Mouse (Mus musculus): ENCODE data around the gene Krt19. TPM values are rescaled to one million over a fixed set of nuclear protein-coding genes. Genes with fewer than 3 reads are reported as not detected.

The Krt19 gene
- 0.46 and 0.51 TPM in 2 replicates for polyA plus RNA-seq (2014; fragmentation: Nextera tagmentation; extraction: Ambion mirVana)

DNA sequence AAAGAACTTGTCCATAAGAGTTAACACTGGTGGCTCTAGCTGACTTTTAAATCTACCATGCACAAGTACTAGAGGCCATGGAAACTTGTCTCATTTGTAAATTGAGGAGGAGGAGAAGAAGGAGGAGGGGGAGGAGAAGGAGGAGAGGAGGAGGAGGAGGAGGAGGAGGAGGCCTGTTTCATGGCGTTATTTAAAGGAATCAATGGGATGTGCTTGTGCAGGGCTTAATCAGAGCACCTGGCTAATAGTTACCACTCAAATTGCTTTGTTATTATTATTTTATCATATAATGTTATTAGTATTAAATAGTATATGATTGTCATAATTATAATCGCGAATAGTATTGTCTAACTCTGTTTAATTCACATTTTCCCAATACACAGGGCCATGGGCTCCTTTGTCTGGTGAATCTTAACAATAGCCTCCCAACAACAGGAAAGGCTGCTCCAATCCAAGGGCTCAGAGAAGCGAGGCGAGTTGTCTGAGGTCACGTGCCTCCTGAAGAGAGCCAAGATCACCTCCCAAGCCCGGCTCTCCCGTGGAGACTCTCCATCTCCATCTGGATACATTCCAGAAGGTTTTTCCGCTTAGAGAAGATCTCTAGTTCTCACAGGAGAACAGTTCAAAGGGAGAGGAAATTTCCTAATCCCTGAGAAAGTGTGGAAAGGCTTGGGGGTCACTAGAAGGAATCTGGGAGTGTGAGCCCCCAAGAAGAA is at the start of gene Krt19:
Gene Krt19, minus strand, starts transcription at position 51 of the 716 bp plus-strand sequence.
- no peak for ATAC-seq (ENCODE audit: low read depth)
- no peak within 1 kb of the TSS for H3K9ac ChIP-seq (replicated peaks; ENCODE audit: low read depth, low read length)
- no peaks in the 10 kb centered on the region for H3K9me3 ChIP-seq (ENCODE audit: control insufficient read depth, low read length)
- H3K4me3 ChIP-seq (ENCODE audit: low read depth, low read length), result no peak within 1 kb of the TSS
- 33% methylated on average over 9 of the region's 9 CpGs for WGBS
- no peak within 1 kb of the TSS for H3K4me2 ChIP-seq (ENCODE audit: low read depth, low read length)
- H3K4me1 ChIP-seq (ENCODE audit: control insufficient read depth, insufficient read depth, low read length), result no peaks in the 10 kb centered on the region
- peaks cover 22% of the 10 kb centered on the region for H3K27me3 ChIP-seq (ENCODE audit: control insufficient read depth, insufficient read depth, low read length)
- no peak within 1 kb of the TSS for H3K27ac ChIP-seq (ENCODE audit: low read depth, low read length)
- H3K36me3 ChIP-seq (ENCODE audit: control insufficient read depth, insufficient read depth, low read length), result no peaks in the 10 kb centered on the region

- Histone ChIP-seq H3K4me2 (ENCODE audit: low read depth, low read length) (no peak within 1 kb of the TSS), H3K36me3 (ENCODE audit: control insufficient read depth, insufficient read depth, low read length) (no peaks in the 10 kb centered on the region), H3K27me3 (ENCODE audit: control insufficient read depth, insufficient read depth, low read length) (no peaks in the 10 kb centered on the region), H3K4me1 (ENCODE audit: control insufficient read depth, insufficient read depth, low read length) (no peaks in the 10 kb centered on the region), H3K9me3 (ENCODE audit: control insufficient read depth, low read length) (no peaks in the 10 kb centered on the region), H3K27ac (ENCODE audit: low read depth, low read length) (no peak within 1 kb of the TSS), H3K9ac (replicated peaks; ENCODE audit: low read depth, low read length) (no peak within 1 kb of the TSS), H3K4me3 (ENCODE audit: low read depth, low read length) (no peak within 1 kb of the TSS)
- WGBS, result 43% methylated on average over 9 of the region's 9 CpGs
- ATAC-seq (ENCODE audit: low read depth), result no peak
These were observed 44.5 kb upstream of the Krt19 start, which contains the start of gene Krt9 for GRCm38 (mm10) chr11:100192992-100193391. Krt9 (minus strand) TSS chr11:100193246.

DNA sequence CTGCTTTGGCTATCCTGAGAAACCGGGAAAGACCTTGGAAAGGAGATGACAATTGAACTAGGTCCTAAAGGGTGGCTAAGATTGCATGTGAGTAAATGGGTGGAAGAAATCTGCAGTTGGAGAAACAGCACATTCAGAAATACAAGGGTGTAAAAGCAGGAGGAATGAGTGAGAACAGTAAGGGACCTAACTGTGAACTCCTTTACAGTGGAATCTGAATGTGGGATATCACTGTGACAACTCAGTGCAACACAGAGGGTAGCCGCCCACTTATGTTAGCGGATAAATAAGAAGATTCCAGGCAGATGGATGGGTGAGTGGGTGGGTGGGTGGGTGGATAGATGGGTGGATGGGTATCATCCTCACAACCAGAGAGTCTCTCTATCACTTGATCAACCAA is 43.4 kb upstream of the Krt19 start:
- ATAC-seq (ENCODE audit: low read depth), result no peak
- Histone ChIP-seq H3K27ac (ENCODE audit: low read depth, low read length) (no peak overlapping the region), H3K9ac (replicated peaks; ENCODE audit: low read depth, low read length) (no peak overlapping the region), H3K4me1 (ENCODE audit: control insufficient read depth, insufficient read depth, low read length) (no peaks in the 10 kb centered on the region), H3K4me2 (ENCODE audit: low read depth, low read length) (no peak overlapping the region), H3K9me3 (ENCODE audit: control insufficient read depth, low read length) (no peaks in the 10 kb centered on the region), H3K4me3 (ENCODE audit: low read depth, low read length) (no peak overlapping the region), H3K27me3 (ENCODE audit: control insufficient read depth, insufficient read depth, low read length) (no peaks in the 10 kb centered on the region), H3K36me3 (ENCODE audit: control insufficient read depth, insufficient read depth, low read length) (no peaks in the 10 kb centered on the region)
- WGBS, result 98% methylated on average over 3 of the region's 3 CpGs

GRCm38 (mm10) chr11:100186736-100187135 is 38.3 kb upstream of the Krt19 start:
- Histone ChIP-seq H3K4me3 (ENCODE audit: low read depth, low read length) (no peak overlapping the region), H3K27me3 (ENCODE audit: control insufficient read depth, insufficient read depth, low read length) (no peaks in the 10 kb centered on the region), H3K4me2 (ENCODE audit: low read depth, low read length) (no peak overlapping the region), H3K9ac (replicated peaks; ENCODE audit: low read depth, low read length) (no peak overlapping the region), H3K36me3 (ENCODE audit: control insufficient read depth, insufficient read depth, low read length) (no peaks in the 10 kb centered on the region), H3K27ac (ENCODE audit: low read depth, low read length) (no peak overlapping the region), H3K4me1 (ENCODE audit: control insufficient read depth, insufficient read depth, low read length) (no peaks in the 10 kb centered on the region), H3K9me3 (ENCODE audit: control insufficient read depth, low read length) (no peaks in the 10 kb centered on the region)
- WGBS, result 85% methylated on average over 8 of the region's 8 CpGs
- ATAC-seq (ENCODE audit: low read depth), result no peak

DNA sequence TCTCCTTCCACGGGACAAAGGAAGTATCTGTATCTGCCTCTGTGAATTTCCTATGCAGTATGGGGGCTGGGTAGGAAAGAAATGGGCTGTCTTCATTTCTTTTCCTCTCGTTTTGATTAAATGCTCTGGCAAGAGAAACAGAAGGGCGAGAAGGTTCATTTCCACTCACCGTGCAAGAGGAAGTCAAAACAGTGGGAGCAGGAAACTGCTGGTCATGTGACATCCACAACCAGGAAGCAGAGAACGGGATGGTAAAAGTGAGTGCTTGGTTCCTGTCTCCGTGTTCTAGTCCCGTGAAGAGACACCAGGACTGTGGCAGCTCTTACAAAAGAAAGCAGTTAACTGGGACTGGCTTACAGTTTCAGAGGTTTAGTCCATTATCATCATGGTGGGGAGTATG is 33.3 kb upstream of the Krt19 start:
- WGBS, result 77% methylated on average over 7 of the region's 7 CpGs
- no peak overlapping the region for H3K9ac ChIP-seq (replicated peaks; ENCODE audit: low read depth, low read length)
- H3K27ac ChIP-seq (ENCODE audit: low read depth, low read length), result no peak overlapping the region
- no peak overlapping the region for H3K4me2 ChIP-seq (ENCODE audit: low read depth, low read length)
- no peaks in the 10 kb centered on the region for H3K36me3 ChIP-seq (ENCODE audit: control insufficient read depth, insufficient read depth, low read length)
- H3K4me1 ChIP-seq (ENCODE audit: control insufficient read depth, insufficient read depth, low read length), result no peaks in the 10 kb centered on the region
- no peak for ATAC-seq (ENCODE audit: low read depth)
- no peak overlapping the region for H3K4me3 ChIP-seq (ENCODE audit: low read depth, low read length)
- H3K9me3 ChIP-seq (ENCODE audit: control insufficient read depth, low read length), result no peaks in the 10 kb centered on the region
- H3K27me3 ChIP-seq (ENCODE audit: control insufficient read depth, insufficient read depth, low read length), result no peaks in the 10 kb centered on the region

DNA sequence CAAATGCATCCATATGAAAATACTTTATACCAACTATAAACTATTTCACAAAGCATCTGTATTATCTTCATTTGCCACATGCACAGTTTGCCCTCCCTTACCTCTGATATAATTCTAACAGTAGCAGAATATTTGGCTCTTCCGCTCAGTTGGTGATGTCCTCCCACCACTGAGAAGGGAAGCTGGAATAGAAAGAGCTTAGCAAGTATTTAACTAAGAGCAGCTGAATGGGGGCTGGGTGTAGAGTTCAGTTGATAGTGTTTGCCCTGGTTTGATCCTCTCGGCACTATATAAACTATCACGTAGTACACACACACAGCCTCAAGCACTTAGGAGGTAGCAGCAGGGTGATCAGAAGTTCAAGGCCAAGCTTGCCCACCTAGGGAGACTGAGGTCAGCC is 30.8 kb upstream of the Krt19 start:
- H3K27ac ChIP-seq (ENCODE audit: low read depth, low read length), result no peak overlapping the region
- H3K9ac ChIP-seq (replicated peaks; ENCODE audit: low read depth, low read length), result no peak overlapping the region
- no peaks in the 10 kb centered on the region for H3K4me1 ChIP-seq (ENCODE audit: control insufficient read depth, insufficient read depth, low read length)
- H3K36me3 ChIP-seq (ENCODE audit: control insufficient read depth, insufficient read depth, low read length), result no peaks in the 10 kb centered on the region
- H3K4me3 ChIP-seq (ENCODE audit: low read depth, low read length), result no peak overlapping the region
- no peaks in the 10 kb centered on the region for H3K9me3 ChIP-seq (ENCODE audit: control insufficient read depth, low read length)
- ATAC-seq (ENCODE audit: low read depth), result no peak
- no peak overlapping the region for H3K4me2 ChIP-seq (ENCODE audit: low read depth, low read length)
- WGBS, result 82% methylated on average over 3 of the region's 3 CpGs
- no peaks in the 10 kb centered on the region for H3K27me3 ChIP-seq (ENCODE audit: control insufficient read depth, insufficient read depth, low read length)

GRCm38 (mm10) chr11:100178307-100178706 is 29.8 kb upstream of the Krt19 start:
- no peak overlapping the region for H3K4me2 ChIP-seq (ENCODE audit: low read depth, low read length)
- no peaks in the 10 kb centered on the region for H3K36me3 ChIP-seq (ENCODE audit: control insufficient read depth, insufficient read depth, low read length)
- H3K9ac ChIP-seq (replicated peaks; ENCODE audit: low read depth, low read length), result no peak overlapping the region
- H3K4me3 ChIP-seq (ENCODE audit: low read depth, low read length), result no peak overlapping the region
- no peaks in the 10 kb centered on the region for H3K9me3 ChIP-seq (ENCODE audit: control insufficient read depth, low read length)
- no peaks in the 10 kb centered on the region for H3K27me3 ChIP-seq (ENCODE audit: control insufficient read depth, insufficient read depth, low read length)
- H3K27ac ChIP-seq (ENCODE audit: low read depth, low read length), result no peak overlapping the region
- no peaks in the 10 kb centered on the region for H3K4me1 ChIP-seq (ENCODE audit: control insufficient read depth, insufficient read depth, low read length)
- ATAC-seq (ENCODE audit: low read depth), result no peak
- WGBS, result 76% methylated on average over 5 of the region's 5 CpGs

- Histone ChIP-seq H3K9ac (replicated peaks; ENCODE audit: low read depth, low read length) (no peak overlapping the region), H3K4me1 (ENCODE audit: control insufficient read depth, insufficient read depth, low read length) (no peaks in the 10 kb centered on the region), H3K27ac (ENCODE audit: low read depth, low read length) (no peak overlapping the region), H3K4me3 (ENCODE audit: low read depth, low read length) (no peak overlapping the region), H3K9me3 (ENCODE audit: control insufficient read depth, low read length) (no peaks in the 10 kb centered on the region), H3K27me3 (ENCODE audit: control insufficient read depth, insufficient read depth, low read length) (no peaks in the 10 kb centered on the region), H3K36me3 (ENCODE audit: control insufficient read depth, insufficient read depth, low read length) (no peaks in the 10 kb centered on the region), H3K4me2 (ENCODE audit: low read depth, low read length) (no peak overlapping the region)
- 71% methylated on average over 9 of the region's 9 CpGs for WGBS
- ATAC-seq (ENCODE audit: low read depth), result no peak
These were observed 28.3 kb upstream of the Krt19 start for GRCm38 (mm10) chr11:100176791-100177190.

- peak; percentile 31; the same call in 1 of the 2 replicates for ATAC-seq (ENCODE audit: low read depth)
- Histone ChIP-seq H3K4me1 (ENCODE audit: control insufficient read depth, insufficient read depth, low read length) (no peaks in the 10 kb centered on the region), H3K27ac (ENCODE audit: low read depth, low read length) (no peak overlapping the region), H3K4me2 (ENCODE audit: low read depth, low read length) (no peak overlapping the region), H3K36me3 (ENCODE audit: control insufficient read depth, insufficient read depth, low read length) (no peaks in the 10 kb centered on the region), H3K9ac (replicated peaks; ENCODE audit: low read depth, low read length) (no peak overlapping the region), H3K9me3 (ENCODE audit: control insufficient read depth, low read length) (no peaks in the 10 kb centered on the region), H3K4me3 (ENCODE audit: low read depth, low read length) (no peak overlapping the region), H3K27me3 (ENCODE audit: control insufficient read depth, insufficient read depth, low read length) (no peaks in the 10 kb centered on the region; the same call in 1 of the 2 replicates)
- WGBS, result 31% methylated on average over 14 of the region's 14 CpGs
These were observed 20.6 kb upstream of the Krt19 start for GRCm38 (mm10) chr11:100168765-100169762.
